Comparison of ENCODE assay signal across 31 mouse cellular contexts in genomic region chr7:125679936-125680335, GRCm38 (mm10). TPM values are rescaled to one million over a fixed set of nuclear protein-coding genes. Genes with fewer than 3 reads are reported as not detected.
A peak's percentile ranks its signal among the peaks of the same experiment; 100 is the strongest.
DNase-seq lines count a peak whose midpoint lies in the region; ATAC-seq and TF ChIP-seq lines count a peak whose summit lies in the region.
"Had no signal": no experiment of that assay in that cellular context is flagged by ENCODE, and none has a peak within 500 bp of the region (broad histone marks: within the 10 kb centered on the region; RNA-seq: fewer than 3 reads in every experiment).

No protein-coding gene starts in this region.

- DNase-seq in 416B (ENCODE audit: low read depth): peak; percentile 10
- peak; percentile 4 to 8 for DNase-seq in B cell, adult 2 months
- peak; percentile 21 for DNase-seq in fat pad, adult 2 months (ENCODE audit: extremely low read depth, low read depth, low spot score)
- no peak for DNase-seq in forebrain, postnatal 0 days
- no peak for DNase-seq in right cerebral cortex, adult 2 months (ENCODE audit: low spot score in 2 of 2)
- DNase-seq in cerebellum, adult 8-10 months: no peak
- DNase-seq: adrenal gland, adult 8-10 months; cerebellum, adult 11 months; cerebellum, adult 9-11 months; gastrocnemius, postnatal 36 days; heart, postnatal 10 days; kidney, adult 11 months; kidney, postnatal 25 days; right cerebral cortex, postnatal 25 days; thymus, adult 2 months; thymus, postnatal 4 days had no signal

- H3K9me3 ChIP-seq in forebrain, postnatal 0 days (ENCODE audit: low read length): no peaks in the 10 kb centered on the region
- H3K9me3 ChIP-seq: forebrain, embryonic 12.5 days; heart, embryonic 13.5 days; hindbrain, embryonic 15.5 days; kidney, embryonic 15.5 days; limb, embryonic 13.5 days; lung, embryonic 15.5 days; megakaryocyte, embryonic 14.5 days; midbrain, embryonic 12.5 days; neural tube, embryonic 13.5 days had no signal

- H3K36me3 ChIP-seq in forebrain, postnatal 0 days (ENCODE audit: insufficient read depth): peaks cover 71% of the 10 kb centered on the region

- peak; percentile 70 for ATAC-seq in neutrophil, adult 5-6 weeks (ENCODE audit: extremely low read depth, insufficient number of reproducible peaks, low FRiP score, poor library complexity, severe bottlenecking)
- ATAC-seq in forebrain, postnatal 0 days: no peak
- ATAC-seq: inflammation-experienced regulatory T-cells, adult 6 months had no signal

- H3K9ac ChIP-seq in forebrain, postnatal 0 days: no peak overlapping the region
- H3K9ac ChIP-seq: forebrain, embryonic 12.5 days; heart, embryonic 13.5 days; hindbrain, embryonic 15.5 days; kidney, embryonic 15.5 days; limb, embryonic 13.5 days; lung, embryonic 15.5 days; midbrain, embryonic 12.5 days; neural tube, embryonic 13.5 days had no signal

- no peak for TF ChIP-seq CTCF in forebrain, postnatal 0 days (IDR thresholded peaks at IDR 0.05; ENCODE audit: low read depth)

- H3K4me3 ChIP-seq in forebrain, postnatal 0 days (ENCODE audit: low read depth, low read length): no peak overlapping the region
- H3K4me3 ChIP-seq: erythroblast, embryonic 14.5 days; forebrain, embryonic 12.5 days; heart, embryonic 13.5 days; hindbrain, embryonic 15.5 days; kidney, embryonic 15.5 days; left cerebral cortex, adult 2 months; limb, embryonic 13.5 days; lung, embryonic 15.5 days; megakaryocyte, embryonic 14.5 days; midbrain, embryonic 12.5 days; myocyte; neural tube, embryonic 13.5 days had no signal

- WGBS in forebrain, postnatal 0 days: 75% methylated on average over 9 of the region's 9 CpGs

- H3K4me2 ChIP-seq in forebrain, postnatal 0 days (ENCODE audit: low read depth): no peak overlapping the region
- H3K4me2 ChIP-seq: forebrain, embryonic 12.5 days; heart, embryonic 13.5 days; hindbrain, embryonic 15.5 days; kidney, embryonic 15.5 days; limb, embryonic 13.5 days; liver, embryonic 11.5 days; lung, embryonic 15.5 days; midbrain, embryonic 12.5 days; neural tube, embryonic 13.5 days had no signal

- H3K27me3 ChIP-seq in forebrain, postnatal 0 days (ENCODE audit: insufficient read depth, low read length): no peaks in the 10 kb centered on the region
- H3K27me3 ChIP-seq: forebrain, embryonic 12.5 days; heart, embryonic 13.5 days; hindbrain, embryonic 15.5 days; kidney, embryonic 15.5 days; limb, embryonic 13.5 days; lung, embryonic 15.5 days; megakaryocyte, embryonic 14.5 days; midbrain, embryonic 12.5 days; neural tube, embryonic 13.5 days had no signal

- no peak overlapping the region for H3K27ac ChIP-seq in forebrain, postnatal 0 days (ENCODE audit: low read depth, low read length)
- H3K27ac ChIP-seq: forebrain, embryonic 12.5 days; heart, embryonic 13.5 days; hindbrain, embryonic 15.5 days; left cerebral cortex, adult 2 months; limb, embryonic 13.5 days; lung, embryonic 15.5 days; neural tube, embryonic 13.5 days had no signal

- no peaks in the 10 kb centered on the region for H3K4me1 ChIP-seq in forebrain, postnatal 0 days (ENCODE audit: insufficient read depth)
- H3K4me1 ChIP-seq: forebrain, embryonic 12.5 days; heart, embryonic 13.5 days; hindbrain, embryonic 15.5 days; kidney, embryonic 15.5 days; limb, embryonic 13.5 days; lung, embryonic 15.5 days; midbrain, embryonic 12.5 days; neural tube, embryonic 13.5 days had no signal

RNA-seq across cellular contexts. Expression of gene Gtf3c1, which starts 27.6 kb away (rescaled TPM):
- 53.5 and 56.6 TPM in 2 replicates for total RNA-seq in neutrophil, adult 5-6 weeks (2017)
- 69.7 and 77.2 TPM in 2 replicates for total RNA-seq in forebrain, postnatal 0 days (2014; rRNA removed)
- 14.3 and 19.0 TPM in 2 replicates for polyA plus RNA-seq in forebrain, postnatal 0 days (2015; fragmentation: Nextera tagmentation; extraction: Ambion mirVana)

RNA-seq across cellular contexts. Expression of gene D430042O09Rik, which starts 27.8 kb away (rescaled TPM):
- 14.0 and 17.1 TPM in 2 replicates for total RNA-seq in neutrophil, adult 5-6 weeks (2017)
- total RNA-seq in forebrain, postnatal 0 days (2014; rRNA removed): 16.2 and 19.8 TPM in 2 replicates
- 3.5 and 4.6 TPM in 2 replicates for polyA plus RNA-seq in forebrain, postnatal 0 days (2015; fragmentation: Nextera tagmentation; extraction: Ambion mirVana)

Comparison
In these comparisons a context has a peak if more than half of its experiments do, and no peak if none do; other contexts are left out.
1. DNase-seq: peak in 416B (single experiment), B cell, adult 2 months (2 of 2) and fat pad, adult 2 months (single experiment); none in forebrain, postnatal 0 days (single experiment), right cerebral cortex, adult 2 months (0 of 2) and cerebellum, adult 8-10 months (single experiment).